Mouse (Mus musculus) skeletal muscle tissue, adult 2 months (tissue): ENCODE data around the gene Ccdc82.

ENCODE experiments used
- DNase-seq: peaks from one replicate; pipeline ENCODE4 v3.0.0-alpha.2; 2012; ENCODE audit warnings: low read depth, low spot score

Ccdc82 gene

GRCm38 (mm10) chr9:13299190-13299589 is 52.4 kb downstream of the Ccdc82 start:
- DNase-seq: no peak

DNA sequence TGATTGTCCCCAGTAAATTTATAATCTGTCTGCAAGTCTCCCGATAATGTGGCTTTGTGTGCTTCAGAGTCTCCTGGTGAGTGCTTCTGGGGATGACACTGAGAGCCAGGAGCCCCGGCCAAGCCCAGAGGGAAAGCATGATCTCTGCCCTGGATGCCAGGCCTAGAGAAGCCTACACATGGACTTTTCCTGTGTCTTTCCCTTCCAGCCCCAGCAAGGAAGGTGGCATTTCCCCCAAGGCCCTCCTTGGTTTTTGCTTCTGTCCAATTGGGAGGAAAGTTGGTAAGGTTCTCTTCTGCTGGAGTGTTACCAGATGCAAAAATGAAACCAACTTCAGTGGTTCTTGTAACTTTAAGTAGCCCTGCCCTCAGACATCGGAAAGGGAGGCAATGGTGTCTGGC is 53.3 kb downstream of the Ccdc82 start:
- no peak for DNase-seq

DNA sequence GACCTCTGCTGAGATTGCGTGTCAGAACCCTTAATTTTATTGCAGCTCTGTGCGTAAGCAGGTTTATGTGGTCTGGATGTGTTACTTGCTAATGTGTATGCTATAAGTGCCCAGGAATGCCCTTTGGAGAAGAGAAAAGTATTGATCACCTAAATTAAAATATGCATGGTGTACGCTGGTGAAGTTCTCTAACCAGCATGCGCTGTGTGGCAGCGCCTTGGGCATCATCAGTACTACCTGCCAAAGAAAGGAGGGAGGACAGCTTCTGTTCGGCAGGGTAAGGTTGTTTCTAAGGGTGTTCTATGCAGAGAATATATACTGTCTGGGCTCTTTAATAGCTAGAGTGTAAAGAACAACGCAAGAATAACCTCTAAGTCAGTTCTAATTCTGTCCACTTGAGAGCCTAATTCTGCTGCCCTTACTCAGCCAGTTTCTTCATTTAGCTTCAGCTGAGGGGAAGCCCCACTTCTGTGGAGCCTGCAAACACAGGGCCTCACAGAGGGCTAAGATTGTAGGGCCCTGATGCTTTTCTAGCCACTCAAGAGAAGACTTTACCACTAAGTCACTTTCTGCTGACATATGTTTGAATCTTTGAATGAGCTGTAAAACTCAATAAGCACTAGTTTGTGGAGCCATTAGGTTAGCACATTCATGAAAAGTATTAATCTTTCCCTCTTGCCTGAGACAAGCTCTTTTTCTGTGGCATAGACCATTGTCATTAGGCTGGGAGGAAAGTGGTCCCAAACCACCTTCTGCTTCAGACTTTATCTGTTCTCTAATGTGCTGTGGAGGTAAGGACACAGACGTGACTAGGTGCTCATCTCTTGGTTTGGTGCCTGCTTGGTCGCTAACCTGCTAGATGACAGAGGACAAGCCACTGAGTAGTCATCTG is 54.4 kb downstream of the Ccdc82 start:
- DNase-seq: no peak

DNA sequence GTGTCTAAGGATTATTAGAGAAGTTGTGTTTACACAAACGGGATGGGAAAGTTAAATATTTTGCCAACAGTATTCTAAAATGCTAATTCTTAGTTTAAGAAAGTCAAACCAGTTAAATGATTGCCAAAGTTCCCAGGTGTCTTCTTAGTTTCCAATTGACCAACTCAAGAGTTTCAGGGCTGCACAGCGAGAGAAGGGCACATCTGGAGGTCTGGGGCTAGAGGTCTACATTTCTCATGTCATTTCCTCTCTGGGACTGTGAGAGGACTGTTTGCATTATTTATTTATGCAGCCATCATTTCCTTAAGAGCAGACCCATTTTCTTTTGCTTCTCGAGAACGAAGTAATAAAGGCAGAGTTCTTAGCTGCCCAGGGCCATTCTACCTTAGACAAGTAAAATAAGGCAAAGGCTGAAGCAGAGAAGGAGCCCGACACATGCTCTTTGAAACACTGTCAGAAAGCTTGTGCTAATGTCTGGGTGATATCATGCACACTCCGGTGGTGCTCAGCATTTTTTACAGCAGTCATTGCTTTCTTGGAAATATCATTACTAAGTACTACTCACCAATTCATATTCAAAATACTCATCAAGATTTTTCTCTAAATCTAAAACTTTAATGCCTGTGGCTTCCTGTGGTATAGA is 55.5 kb downstream of the Ccdc82 start:
- no peak for DNase-seq

GRCm38 (mm10) chr9:13303099-13303771 is 56.5 kb downstream of the Ccdc82 start:
- DNase-seq: no peak

DNA sequence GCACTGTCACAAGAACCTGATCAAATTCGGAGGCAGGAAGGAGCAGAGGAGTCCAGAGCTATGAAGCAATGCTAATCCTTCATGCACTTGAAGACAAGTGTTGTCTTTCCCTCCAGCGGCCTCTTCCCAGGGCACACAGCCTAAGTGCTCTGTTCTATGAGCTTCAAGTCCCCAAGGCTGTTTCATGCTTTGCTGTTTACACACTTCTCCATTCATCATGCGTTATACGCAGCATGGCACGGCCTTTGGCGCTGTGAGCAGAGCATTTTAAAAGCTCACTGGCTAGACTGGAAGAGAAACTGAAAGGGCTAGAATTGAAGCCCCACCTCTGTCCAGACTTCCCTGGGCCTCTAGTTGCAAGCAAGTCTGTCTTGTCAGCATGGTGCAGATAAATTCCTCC is 57.2 kb downstream of the Ccdc82 start:
- DNase-seq: peak; percentile 51

DNA sequence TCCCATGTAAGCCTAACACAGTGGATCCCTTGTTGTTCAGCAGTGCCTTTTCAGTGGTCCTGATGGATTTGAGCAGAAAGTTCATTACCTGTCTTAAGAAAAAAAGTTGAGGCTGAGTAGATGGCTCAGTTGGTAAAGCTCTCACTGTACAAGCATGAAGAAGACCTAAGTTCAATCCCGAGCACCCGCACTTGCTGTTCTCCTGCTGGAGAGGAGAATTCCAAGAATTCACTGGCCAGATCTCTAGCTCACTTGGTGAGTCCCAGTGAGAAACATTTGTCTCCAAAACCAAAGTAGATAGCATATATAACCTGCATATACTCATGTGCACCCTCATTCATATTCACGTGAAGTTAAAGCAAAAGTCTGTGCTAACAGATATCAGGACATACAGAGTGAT is 59.7 kb downstream of the Ccdc82 start:
- DNase-seq: no peak

GRCm38 (mm10) chr9:13307226-13307625 is 60.5 kb downstream of the Ccdc82 start:
- DNase-seq: no peak

DNA sequence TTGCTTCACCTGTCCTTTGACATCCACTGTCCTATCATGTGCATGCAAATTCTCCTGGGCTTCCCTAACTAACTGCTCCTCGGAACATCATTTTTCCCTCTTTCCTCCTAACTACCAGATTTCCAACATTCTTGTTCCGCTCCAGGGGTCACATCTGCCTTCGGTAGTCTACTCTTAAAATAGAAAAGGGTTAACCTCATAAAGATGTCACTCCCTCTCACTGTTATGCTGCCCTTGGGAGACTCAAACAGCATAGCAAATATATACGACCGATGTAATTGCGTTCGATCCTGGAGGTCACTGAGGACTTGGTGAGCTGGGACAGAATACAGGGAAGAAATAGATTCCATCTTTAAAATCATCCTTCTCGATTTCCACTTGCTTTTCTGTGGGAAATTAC is 62.0 kb downstream of the Ccdc82 start:
- no peak for DNase-seq

GRCm38 (mm10) chr9:13309807-13310206 is 63.1 kb downstream of the Ccdc82 start:
- DNase-seq: no peak

GRCm38 (mm10) chr9:13310236-13310635 is 63.5 kb downstream of the Ccdc82 start:
- no peak for DNase-seq

GRCm38 (mm10) chr9:13311094-13311493 is 64.3 kb downstream of the Ccdc82 start:
- DNase-seq: no peak

DNA sequence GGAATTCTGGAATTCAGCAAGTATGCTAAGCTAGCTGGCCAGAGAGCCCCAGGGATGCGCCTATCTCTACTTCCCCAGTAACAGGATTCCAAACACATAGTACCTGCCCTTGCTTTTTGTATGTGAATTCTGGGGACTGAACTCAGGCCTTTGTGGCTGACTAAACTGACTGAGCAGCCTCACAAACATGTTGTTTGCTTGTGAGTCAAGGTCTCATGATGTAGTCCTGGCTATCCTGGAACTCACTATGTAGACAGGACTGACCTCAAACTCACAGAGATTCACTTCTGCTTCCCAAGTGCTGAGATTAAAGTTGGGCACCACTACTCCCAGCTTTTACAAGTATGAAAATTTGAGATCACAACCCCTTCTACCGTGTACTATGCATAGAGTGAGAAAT is 67.2 kb downstream of the Ccdc82 start:
- DNase-seq: no peak

GRCm38 (mm10) chr9:13314577-13315004 is 67.8 kb downstream of the Ccdc82 start:
- no peak for DNase-seq

GRCm38 (mm10) chr9:13315393-13315792 is 68.6 kb downstream of the Ccdc82 start:
- DNase-seq: no peak

DNA sequence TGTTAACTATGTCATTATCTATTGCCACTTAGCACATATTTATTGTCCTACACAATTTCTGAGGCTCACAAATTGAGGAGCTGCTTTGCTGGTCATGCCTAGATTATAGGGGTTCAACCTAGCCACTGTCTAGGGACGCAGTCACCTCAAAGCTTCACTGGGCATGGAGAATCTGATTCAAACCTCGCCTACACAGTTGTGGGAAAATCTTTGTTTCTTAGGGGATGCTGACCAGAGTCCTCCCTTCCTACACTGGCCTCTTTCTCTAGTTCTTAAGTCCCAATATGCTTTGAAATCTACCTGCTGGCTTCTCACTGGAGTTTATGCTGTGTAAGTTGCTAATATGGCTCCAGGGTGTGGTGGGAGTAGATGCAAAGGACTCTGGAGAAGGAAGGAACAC is 72.8 kb downstream of the Ccdc82 start:
- no peak for DNase-seq

DNA sequence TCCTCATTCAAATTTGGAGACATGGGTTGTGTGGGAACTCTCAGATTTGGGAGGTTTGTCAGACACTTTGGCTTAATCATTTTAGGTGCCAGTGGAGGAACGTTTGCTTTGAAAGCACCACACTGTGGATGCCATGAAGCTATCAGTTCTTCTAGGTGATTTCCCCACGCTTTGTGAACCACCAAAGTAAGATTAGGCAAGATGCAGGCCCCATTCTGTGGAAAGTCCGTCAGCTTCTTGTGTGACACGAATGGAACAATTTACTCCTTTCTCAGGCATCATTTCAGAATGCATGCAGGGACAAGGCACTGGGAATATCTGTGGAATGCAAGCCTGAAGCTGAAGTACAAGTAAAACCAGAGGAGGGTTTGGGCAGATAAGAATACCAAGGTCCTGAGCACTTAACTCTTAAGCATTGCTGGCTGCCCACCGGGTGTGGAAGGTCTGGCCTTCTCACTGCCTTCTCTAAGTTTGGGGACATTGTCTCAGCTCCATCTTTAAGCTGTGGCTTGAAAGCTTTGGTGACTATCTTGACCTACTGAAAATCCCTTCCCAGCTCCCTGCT is 74.1 kb downstream of the Ccdc82 start:
- no peak for DNase-seq

- no peak for DNase-seq
Measured at GRCm38 (mm10) chr9:13323074-13323473, 76.3 kb downstream of the Ccdc82 start.

DNA sequence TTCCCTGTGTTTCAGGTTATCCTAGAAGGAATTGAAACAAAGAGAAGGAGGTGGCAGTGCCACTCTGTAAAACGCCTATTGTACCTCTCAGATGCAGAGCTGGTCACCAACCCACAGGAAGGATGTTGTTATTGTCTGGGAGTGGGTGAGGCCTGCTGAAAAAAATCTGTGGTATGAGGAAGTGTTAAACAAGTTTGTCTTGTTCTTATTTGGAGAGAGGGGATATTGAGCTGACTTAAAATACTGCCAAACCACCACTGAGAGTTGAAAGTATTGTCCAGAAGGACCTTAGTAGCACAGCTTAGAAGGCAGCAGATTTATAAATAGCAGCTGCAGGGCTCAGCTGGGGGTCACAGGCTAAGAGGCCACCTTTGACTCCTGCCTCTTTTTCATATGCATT is 76.9 kb downstream of the Ccdc82 start:
- DNase-seq: no peak
